Mouse (Mus musculus): ENCODE measurements around the gene Acot10.

DNA sequence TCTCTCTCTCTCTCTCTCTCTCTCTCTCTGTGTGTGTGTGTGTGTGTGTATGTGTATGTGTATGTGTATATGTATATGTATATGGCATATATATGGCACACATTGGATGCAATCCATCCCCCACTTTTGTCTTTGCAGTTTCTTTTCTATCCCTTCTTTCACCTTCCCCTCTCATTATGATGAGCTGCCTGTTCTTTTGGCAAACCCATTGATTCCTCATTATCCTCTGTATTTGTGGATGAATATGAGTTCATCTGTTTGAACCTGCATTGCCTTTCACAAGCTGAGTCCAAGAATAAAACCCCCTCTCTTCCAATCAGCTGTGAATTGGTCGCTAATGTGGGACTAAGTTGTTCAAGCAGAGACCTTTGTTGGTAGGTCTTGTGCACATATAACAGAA is 1.4 kb upstream of the Acot10 start:
- TF ChIP-seq MYOG (IDR thresholded peaks at IDR 0.05; ENCODE audit: control insufficient read depth, extremely low read depth, insufficient read length): no peak
- TF ChIP-seq MYOD1 (IDR thresholded peaks at IDR 0.05; ENCODE audit: control insufficient read depth, insufficient read length, low read depth): no peak
- TF ChIP-seq CTCF (IDR thresholded peaks at IDR 0.05; ENCODE audit: control insufficient read depth, insufficient read depth, insufficient read length): no peak
- TF ChIP-seq CEBPB (IDR thresholded peaks at IDR 0.05; ENCODE audit: low read depth): no peak
- TF ChIP-seq MAX (IDR thresholded peaks at IDR 0.05): no peak
- no peak for TF ChIP-seq USF1 (IDR thresholded peaks at IDR 0.05; ENCODE audit: low read depth)
